ENCODE assay signal across 20 mouse cellular contexts in the genomic region with DNA sequence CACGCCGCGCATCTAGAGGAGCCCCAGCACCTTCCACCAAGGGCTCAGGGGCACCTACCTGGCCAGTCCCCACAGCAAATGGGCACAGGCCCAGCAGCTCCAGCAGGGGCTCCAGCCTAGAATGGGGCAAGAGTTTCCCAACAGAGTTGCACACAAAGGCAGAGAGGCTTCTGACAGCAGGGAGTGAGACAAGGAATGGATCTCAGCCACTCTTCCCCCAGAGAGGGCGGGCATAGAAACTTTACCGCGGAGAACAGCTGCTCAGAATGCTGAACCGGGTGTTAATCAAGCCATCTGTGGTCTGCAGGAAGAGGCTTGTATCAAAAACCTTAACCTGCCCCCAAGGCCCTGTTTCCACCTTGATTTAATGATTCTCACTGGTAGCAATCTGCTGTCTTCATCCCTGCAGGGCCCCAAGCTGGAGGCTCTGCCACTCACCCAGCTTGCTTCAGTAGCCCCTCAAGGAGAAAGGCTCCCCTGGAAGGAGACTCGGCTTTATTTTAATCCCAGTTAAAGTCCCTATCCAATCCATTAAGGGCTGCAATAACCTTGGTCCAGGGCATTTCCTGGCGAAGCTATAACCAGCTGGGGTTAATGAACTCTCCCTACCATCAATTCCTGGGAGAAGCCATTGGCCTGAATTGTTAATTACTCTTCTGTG. TPM values are rescaled to one million over a fixed set of nuclear protein-coding genes. Genes with fewer than 3 reads are reported as not detected.
A peak's percentile ranks its signal among the peaks of the same experiment; 100 is the strongest.
DNase-seq lines count a peak whose midpoint lies in the region; ATAC-seq and TF ChIP-seq lines count a peak whose summit lies in the region.
"Had no signal": no experiment of that assay in that cellular context is flagged by ENCODE, and none has a peak within 500 bp of the region (broad histone marks: within the 10 kb centered on the region; RNA-seq: fewer than 3 reads in every experiment).

No protein-coding gene starts in this region.

- 30% methylated on average over 9 of the region's 9 CpGs for WGBS in forebrain, embryonic 14.5 days
- 21% methylated on average over 9 of the region's 9 CpGs for WGBS in hindbrain, postnatal 0 days

- H3K9ac ChIP-seq in forebrain, embryonic 14.5 days (ENCODE audit: low read length): no peak overlapping the region
- H3K9ac ChIP-seq in hindbrain, postnatal 0 days (replicated peaks; ENCODE audit: low read length): no peak overlapping the region
- H3K9ac ChIP-seq: intestine, embryonic 15.5 days; liver, embryonic 12.5 days; stomach, embryonic 15.5 days had no signal

- no peak for TF ChIP-seq CTCF in hindbrain, postnatal 0 days (IDR thresholded peaks at IDR 0.05; ENCODE audit: low read depth)

- H3K4me2 ChIP-seq in forebrain, embryonic 14.5 days (ENCODE audit: low read length): no peak overlapping the region
- no peak overlapping the region for H3K4me2 ChIP-seq in hindbrain, postnatal 0 days (ENCODE audit: low read depth, low read length)
- H3K4me2 ChIP-seq: intestine, embryonic 15.5 days; liver, embryonic 12.5 days; stomach, embryonic 15.5 days had no signal

- H3K4me3 ChIP-seq in forebrain, embryonic 14.5 days (ENCODE audit: low read depth, low read length): no peak overlapping the region
- H3K4me3 ChIP-seq in hindbrain, postnatal 0 days (ENCODE audit: low read length): no peak overlapping the region
- H3K4me3 ChIP-seq: intestine, embryonic 15.5 days; liver, embryonic 12.5 days; stomach, embryonic 15.5 days had no signal

- H3K36me3 ChIP-seq in forebrain, embryonic 14.5 days (ENCODE audit: control insufficient read depth, insufficient read depth, low read length): no peaks in the 10 kb centered on the region
- no peaks in the 10 kb centered on the region for H3K36me3 ChIP-seq in hindbrain, postnatal 0 days (ENCODE audit: insufficient read depth, low read length)
- H3K36me3 ChIP-seq: intestine, embryonic 15.5 days; liver, embryonic 12.5 days; stomach, embryonic 15.5 days had no signal

- no peak overlapping the region; the same call in 1 of the 2 replicates for H3K27ac ChIP-seq in forebrain, embryonic 14.5 days (ENCODE audit: low read depth, low read length)
- H3K27ac ChIP-seq in hindbrain, postnatal 0 days: no peak overlapping the region
- H3K27ac ChIP-seq: intestine, embryonic 15.5 days; liver, embryonic 12.5 days; stomach, embryonic 15.5 days had no signal

- ATAC-seq in forebrain, embryonic 14.5 days: peak; percentile 65
- 0 out of 2 replicates have a peak, but pooled peaks have one; percentile 21 for ATAC-seq in hindbrain, postnatal 0 days
- ATAC-seq: intestine, embryonic 15.5 days; liver, embryonic 12.5 days had no signal

- peak; percentile 42 for DNase-seq in heart, adult 11 months
- no peak for DNase-seq in heart, adult 18-20 months
- peak; percentile 9 for DNase-seq in R1 (ENCODE audit: low read depth, low spot score)
- peak; percentile 43 for DNase-seq in forebrain, embryonic 14.5 days (ENCODE audit: low spot score)
- DNase-seq in hindbrain, postnatal 0 days (ENCODE audit: low spot score): no peak
- no peak for DNase-seq in embryo, embryonic 9.5 days (ENCODE audit: extremely low spot score)
- no peak for DNase-seq in left cerebral cortex, adult 18-20 months (ENCODE audit: low spot score in 2 of 2)
- no peak for DNase-seq in cerebellum, postnatal 36 days
- DNase-seq: adrenal gland, adult 8-10 months; B cell, adult 2 months; cerebellum, postnatal 25 days; heart, postnatal 10 days; lung, postnatal 10 days had no signal

- H3K9me3 ChIP-seq in forebrain, embryonic 14.5 days (replicated peaks; ENCODE audit: control insufficient read depth, low read length): no peaks in the 10 kb centered on the region
- no peaks in the 10 kb centered on the region for H3K9me3 ChIP-seq in hindbrain, postnatal 0 days (ENCODE audit: low read length)
- H3K9me3 ChIP-seq: intestine, embryonic 15.5 days; liver, embryonic 12.5 days; stomach, embryonic 15.5 days had no signal

- no peaks in the 10 kb centered on the region for H3K27me3 ChIP-seq in forebrain, embryonic 14.5 days (replicated peaks; ENCODE audit: control insufficient read depth, insufficient read depth, low read length)
- no peaks in the 10 kb centered on the region for H3K27me3 ChIP-seq in hindbrain, postnatal 0 days (ENCODE audit: insufficient read depth, low read length)
- H3K27me3 ChIP-seq: intestine, embryonic 15.5 days; stomach, embryonic 15.5 days had no signal

- no peaks in the 10 kb centered on the region; the same call in 1 of the 2 replicates for H3K4me1 ChIP-seq in forebrain, embryonic 14.5 days (ENCODE audit: control insufficient read depth, insufficient read depth, low read length)
- 0 out of 2 replicates have a peak, but pooled peaks cover 7% of the 10 kb centered on the region for H3K4me1 ChIP-seq in hindbrain, postnatal 0 days (ENCODE audit: insufficient read depth, low read length)
- H3K4me1 ChIP-seq: intestine, embryonic 15.5 days; liver, embryonic 12.5 days; stomach, embryonic 15.5 days had no signal

RNA-seq across cellular contexts. Expression of gene Tmco5, which starts 1.4 kb away (rescaled TPM):
- not detected for total RNA-seq in heart, adult 18-20 months (2021)
- not detected in 2 replicates for polyA plus RNA-seq in forebrain, embryonic 14.5 days (2014; fragmentation: Nextera tagmentation; extraction: Ambion mirVana)
- not detected in 2 replicates for total RNA-seq in hindbrain, postnatal 0 days (2014; rRNA removed)
- polyA plus RNA-seq in hindbrain, postnatal 0 days (2015; fragmentation: Nextera tagmentation; extraction: Ambion mirVana): not detected in 2 replicates
- 1 to 10 TPM; 2.5 to 2.9 TPM for total RNA-seq in left cerebral cortex, adult 18-20 months (2021)
- total RNA-seq: adrenal gland, adult 8-10 months; ES-E14; heart, adult 8-10 months; heart, postnatal 10 days; monocyte, adult 5-6 weeks had no signal
- polyA plus RNA-seq: intestine, embryonic 15.5 days; kidney, embryonic 16.5 days; liver, embryonic 12.5 days; stomach, embryonic 15.5 days had no signal

Comparison
In these comparisons a context has a peak if more than half of its experiments do, and no peak if none do; other contexts are left out.
1. DNase-seq: peak in heart, adult 11 months (single experiment), R1 (single experiment) and forebrain, embryonic 14.5 days (single experiment); none in heart, adult 18-20 months (0 of 2), hindbrain, postnatal 0 days (single experiment), embryo, embryonic 9.5 days (single experiment), left cerebral cortex, adult 18-20 months (0 of 2) and cerebellum, postnatal 36 days (0 of 2).